Mouse (Mus musculus) C2C12 (cell line): ENCODE results near the gene Sprr2i. TPM values are rescaled to one million over a fixed set of nuclear protein-coding genes. Genes with fewer than 3 reads are reported as not detected.

ENCODE experiments used
- H3K27me3 ChIP-seq: one replicate; pipeline ENCODE4 v1.6.1; 2011; ENCODE audit not compliant: control insufficient read depth, insufficient read depth, insufficient read length
- H3K36me3 ChIP-seq: one replicate; pipeline ENCODE4 v1.6.1; 2011; ENCODE audit not compliant: control insufficient read depth, insufficient read depth
- H3K4me3 ChIP-seq: one replicate; pipeline ENCODE4 v1.5.1; 2011; ENCODE audit warnings: mild to moderate bottlenecking, control low read depth; ENCODE audit not compliant: poor library complexity, insufficient read depth, severe bottlenecking
- H3K79me2 ChIP-seq: one replicate; pipeline ENCODE4 v1.6.1; 2011; ENCODE audit not compliant: control insufficient read depth, insufficient read depth
- H3K79me3 ChIP-seq: one replicate; pipeline ENCODE4 v1.6.1; 2011; ENCODE audit warnings: low read depth, control low read depth
- H3ac ChIP-seq: one replicate; pipeline ENCODE3; 2011; ENCODE audit warnings: low read depth; ENCODE audit not compliant: control insufficient read depth, insufficient read length
- CEBPB ChIP-seq: IDR thresholded peaks from one replicate; pipeline ENCODE4 v1.6.1; 2011; ENCODE audit warnings: low read depth, mild to moderate bottlenecking, control low read depth, moderate library complexity
- CTCF ChIP-seq: IDR thresholded peaks from one replicate; pipeline ENCODE4 v1.5.1; 2011; ENCODE audit not compliant: control insufficient read depth, insufficient read depth, insufficient read length
- FOSL1 ChIP-seq: IDR thresholded peaks from one replicate; pipeline ENCODE4 v1.8.0; 2011; ENCODE audit warnings: mild to moderate bottlenecking, low read length; ENCODE audit not compliant: poor library complexity, insufficient read depth, severe bottlenecking
- MAX ChIP-seq: IDR thresholded peaks from one replicate; pipeline ENCODE4 v1.6.1; 2011; ENCODE audit warnings: mild to moderate bottlenecking, control low read depth
- MYOD1 ChIP-seq: IDR thresholded peaks from one replicate; pipeline ENCODE4 v1.6.1; 2011; ENCODE audit warnings: low read depth; ENCODE audit not compliant: control insufficient read depth, insufficient read length
- MYOG ChIP-seq: IDR thresholded peaks from one replicate; pipeline ENCODE4 v1.6.1; 2011; ENCODE audit not compliant: control insufficient read depth, insufficient read length; ENCODE audit errors: extremely low read depth
- USF1 ChIP-seq: IDR thresholded peaks from one replicate; pipeline ENCODE4 v1.6.1; 2011; ENCODE audit warnings: low read depth, mild to moderate bottlenecking, control low read depth, moderate library complexity
- long read RNA-seq, 2 experiments: library from polyadenylated mRNA; unstranded; transcript quantifications; one replicate each; pipeline ENCODE4 v2.0.0; 2019 to 2020
- polyA plus RNA-seq: library from polyadenylated mRNA; unstranded; fragments of >200 nt; fragmentation: generic; extraction: Trizol; gene quantifications from one replicate; pipeline ENCODE4 v1.2.1, GENCODE M21; 2012; ENCODE audit warnings: missing spikeins

The Sprr2i gene
- not detected for polyA plus RNA-seq
- long read RNA-seq, experiment 1: 0 reads
- long read RNA-seq, experiment 2: 0 reads

- Histone ChIP-seq H3K27me3 (no peaks in the 10 kb centered on the region), H3K79me2 (no peaks in the 10 kb centered on the region), H3ac (no peak within 1 kb of the TSS), H3K36me3 (no peaks in the 10 kb centered on the region), H3K79me3 (no peaks in the 10 kb centered on the region), H3K4me3 (no peak within 1 kb of the TSS)
- TF ChIP-seq MYOD1 (no peak), CEBPB (no peak), FOSL1 (no peak), CTCF (no peak), USF1 (no peak), MYOG (no peak), MAX (no peak)
These were observed at the start of gene Sprr2i for GRCm38 (mm10) chr3:92407691-92408090. TSS of gene Sprr2i (plus strand) at chr3:92407991.

- Histone ChIP-seq H3K79me2 (no peaks in the 10 kb centered on the region), H3K4me3 (no peak overlapping the region), H3K27me3 (no peaks in the 10 kb centered on the region), H3ac (no peak overlapping the region), H3K36me3 (no peaks in the 10 kb centered on the region), H3K79me3 (no peaks in the 10 kb centered on the region)
- no peak for TF ChIP-seq MYOD1
- TF ChIP-seq MYOG: no peak
- no peak for TF ChIP-seq CEBPB
- TF ChIP-seq MAX: no peak
- TF ChIP-seq FOSL1: no peak
- TF ChIP-seq USF1: no peak
- TF ChIP-seq CTCF: no peak
These were observed 46.2 kb upstream of the Sprr2i start for GRCm38 (mm10) chr3:92361619-92362018.

GRCm38 (mm10) chr3:92364887-92365286 lies 42.9 kb upstream of the Sprr2i start, which contains the start of gene Sprr2f:
TSS of gene Sprr2f (plus strand) at chr3:92365187.
- H3K79me3 ChIP-seq: no peaks in the 10 kb centered on the region
- no peaks in the 10 kb centered on the region for H3K27me3 ChIP-seq
- no peak within 1 kb of the TSS for H3ac ChIP-seq
- H3K4me3 ChIP-seq: no peak within 1 kb of the TSS
- TF ChIP-seq MAX (no peak), CTCF (no peak)
- no peaks in the 10 kb centered on the region for H3K36me3 ChIP-seq
- no peaks in the 10 kb centered on the region for H3K79me2 ChIP-seq

GRCm38 (mm10) chr3:92373613-92374012 lies 34.2 kb upstream of the Sprr2i start:
- TF ChIP-seq MYOD1: no peak
- no peak for TF ChIP-seq USF1
- TF ChIP-seq MAX: no peak
- TF ChIP-seq CTCF: no peak
- TF ChIP-seq FOSL1: no peak
- H3K79me3 ChIP-seq: no peaks in the 10 kb centered on the region
- no peak overlapping the region for H3ac ChIP-seq
- H3K4me3 ChIP-seq: no peak overlapping the region
- no peaks in the 10 kb centered on the region for H3K27me3 ChIP-seq
- no peaks in the 10 kb centered on the region for H3K79me2 ChIP-seq
- no peaks in the 10 kb centered on the region for H3K36me3 ChIP-seq

GRCm38 (mm10) chr3:92385385-92385784 lies 22.4 kb upstream of the Sprr2i start, which contains the start of gene Sprr2h:
TSS of gene Sprr2h (plus strand) at chr3:92385685.
- Histone ChIP-seq H3K36me3 (no peaks in the 10 kb centered on the region), H3ac (no peak within 1 kb of the TSS), H3K79me2 (no peaks in the 10 kb centered on the region), H3K27me3 (no peaks in the 10 kb centered on the region), H3K4me3 (no peak within 1 kb of the TSS), H3K79me3 (no peaks in the 10 kb centered on the region)
- TF ChIP-seq CTCF (no peak), USF1 (no peak), MYOG (no peak), MAX (no peak), FOSL1 (no peak), CEBPB (no peak), MYOD1 (no peak)

GRCm38 (mm10) chr3:92394301-92394700 lies 13.5 kb upstream of the Sprr2i start:
- H3K79me2 ChIP-seq: no peaks in the 10 kb centered on the region
- no peaks in the 10 kb centered on the region for H3K79me3 ChIP-seq
- no peak overlapping the region for H3K4me3 ChIP-seq
- H3K36me3 ChIP-seq: no peaks in the 10 kb centered on the region
- no peak for TF ChIP-seq CEBPB
- no peak for TF ChIP-seq FOSL1
- no peak for TF ChIP-seq MYOD1
- no peak for TF ChIP-seq MYOG
- TF ChIP-seq USF1: no peak
- no peak for TF ChIP-seq CTCF
- TF ChIP-seq MAX: no peak
- H3ac ChIP-seq: no peak overlapping the region
- H3K27me3 ChIP-seq: no peaks in the 10 kb centered on the region

GRCm38 (mm10) chr3:92417782-92418181 lies 10.0 kb downstream of the Sprr2i start, which contains the start of gene Sprr2j-ps:
TSS of gene Sprr2j-ps (plus strand) at chr3:92418082.
- Histone ChIP-seq H3K4me3 (no peak within 1 kb of the TSS), H3K27me3 (no peaks in the 10 kb centered on the region), H3K36me3 (no peaks in the 10 kb centered on the region), H3K79me3 (no peaks in the 10 kb centered on the region), H3K79me2 (no peaks in the 10 kb centered on the region), H3ac (no peak within 1 kb of the TSS)
- no peak for TF ChIP-seq USF1
- TF ChIP-seq MYOG: no peak
- no peak for TF ChIP-seq MAX
- TF ChIP-seq CEBPB: no peak
- TF ChIP-seq CTCF: no peak
- TF ChIP-seq FOSL1: no peak
- no peak for TF ChIP-seq MYOD1
